Mouse (Mus musculus): ENCODE data around the gene Zfp239. TPM values are rescaled to one million over a fixed set of nuclear protein-coding genes. Genes with fewer than 3 reads are reported as not detected.
A peak's percentile ranks its signal among the peaks of the same experiment; 100 is the strongest.

Gene Zfp239
- total RNA-seq, 2 experiments from 2014 or later = 31.1 to 36.0 TPM

DNA sequence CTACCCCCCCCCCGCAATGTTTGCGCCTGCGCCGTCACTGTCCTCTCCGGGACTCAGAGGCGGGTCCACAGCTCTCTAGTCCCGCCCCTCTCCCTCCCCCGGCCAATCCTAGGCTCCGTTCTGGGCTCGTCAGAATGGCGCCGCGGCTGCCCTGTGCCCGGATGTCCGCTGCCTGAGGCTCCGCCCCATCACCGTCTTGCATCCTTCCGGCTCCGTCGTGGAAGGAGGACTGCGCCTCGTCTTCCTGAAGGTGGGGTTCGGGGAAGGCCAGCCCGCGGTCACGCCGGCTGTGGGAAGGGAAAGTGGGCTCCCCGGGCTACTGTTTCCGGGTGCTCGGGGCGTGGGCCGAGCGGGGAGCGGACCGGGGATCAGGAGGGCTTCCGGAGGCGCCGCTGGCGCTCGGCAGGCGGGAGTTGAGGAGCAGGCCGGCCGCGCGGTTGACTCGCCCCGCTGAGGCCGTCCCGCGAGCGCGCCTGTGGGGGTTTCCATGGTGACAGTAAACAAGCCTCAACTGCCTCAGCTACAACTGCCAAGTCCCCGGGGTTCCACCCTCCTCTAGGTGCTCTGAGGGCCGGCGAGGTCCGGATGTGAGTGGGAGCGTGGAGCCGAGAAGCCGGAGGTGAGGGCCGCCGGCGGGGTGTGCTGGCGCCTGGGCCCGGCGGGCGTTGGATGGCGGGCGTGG lies 44.8 kb downstream of the Zfp239 start:
- DNase-seq (ENCODE audit: low spot score in 2 of 2) = peak; percentile 97 to 98

DNA sequence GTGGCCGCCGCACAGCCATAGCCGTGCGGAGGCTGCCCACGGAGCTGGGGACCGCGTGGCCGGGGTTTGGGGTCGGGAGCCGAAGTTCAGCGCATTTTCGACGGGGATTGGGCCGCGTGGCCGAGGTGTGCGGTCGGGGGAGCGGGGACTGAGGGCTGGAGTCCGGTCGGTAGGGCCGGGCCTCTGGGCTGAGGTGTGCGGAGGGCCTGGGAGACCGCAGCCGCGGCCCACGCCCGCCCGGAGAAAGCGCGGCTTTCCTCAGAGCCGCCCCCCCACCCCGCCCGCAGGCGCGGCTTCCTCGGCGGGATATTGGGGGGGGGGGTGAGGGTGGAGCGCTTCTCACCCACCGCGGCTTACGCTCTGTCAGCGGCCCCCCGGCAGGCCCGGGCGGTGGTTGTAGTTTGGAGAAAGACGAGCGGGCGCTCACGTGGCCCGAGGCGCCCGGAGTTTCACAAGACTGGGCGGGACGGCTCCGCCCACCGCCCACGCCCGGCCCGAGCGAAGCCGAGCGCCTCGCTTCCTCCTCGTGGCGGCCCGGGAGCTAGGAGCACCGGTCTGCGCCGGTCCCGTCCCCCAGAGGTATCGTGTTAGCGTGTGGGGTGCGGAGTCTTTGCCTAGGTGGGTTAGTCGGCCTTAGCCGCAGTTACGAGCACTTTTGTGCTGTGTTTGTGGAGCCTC lies 45.5 kb downstream of the Zfp239 start:
- peak; percentile 39 to 59 for DNase-seq (ENCODE audit: low spot score in 2 of 2)

DNA sequence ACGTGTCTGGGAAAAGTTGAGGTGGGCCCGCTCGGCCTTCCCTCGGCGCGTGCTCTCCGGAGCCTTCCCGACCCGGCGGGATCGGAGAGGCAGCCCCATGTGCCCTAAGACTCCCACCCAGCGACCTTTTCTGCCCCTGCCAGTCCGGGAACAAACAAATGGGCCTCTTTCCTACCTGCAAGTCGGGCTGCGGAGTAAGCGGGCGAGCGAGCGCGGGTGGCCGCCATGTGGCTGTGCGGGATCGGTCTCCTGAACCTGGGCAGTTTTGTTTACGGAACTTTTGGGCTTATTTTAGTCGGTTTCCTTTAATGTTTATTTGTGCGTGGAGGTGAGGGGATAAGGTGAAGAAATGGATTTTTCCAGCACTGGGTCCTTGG lies 46.1 kb downstream of the Zfp239 start:
- DNase-seq (ENCODE audit: low spot score in 2 of 2) = no peak

DNA sequence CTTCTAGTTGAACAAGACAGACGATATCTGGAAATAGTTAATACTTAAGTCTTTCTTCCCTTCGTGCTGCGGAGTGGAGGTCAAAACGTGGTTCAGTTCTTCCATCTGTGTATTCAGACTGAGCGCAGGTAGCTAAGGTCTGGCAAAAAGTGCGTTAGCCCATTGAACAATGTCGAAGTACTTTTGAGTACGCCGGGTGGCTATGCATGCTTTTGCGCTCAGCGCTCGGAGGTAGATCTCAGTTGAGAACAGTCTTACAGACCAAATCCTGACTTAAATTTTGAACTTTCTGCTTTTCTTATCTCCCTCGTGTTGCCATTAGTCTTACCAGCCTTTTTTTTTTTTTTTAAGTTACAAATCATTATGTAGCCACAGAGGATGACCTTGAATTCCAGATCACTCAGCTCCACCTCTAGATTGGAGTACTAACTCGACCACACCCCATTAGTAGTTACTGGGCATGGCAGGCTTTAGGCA lies 46.6 kb downstream of the Zfp239 start:
- DNase-seq (ENCODE audit: low spot score in 2 of 2) = no peak

DNA sequence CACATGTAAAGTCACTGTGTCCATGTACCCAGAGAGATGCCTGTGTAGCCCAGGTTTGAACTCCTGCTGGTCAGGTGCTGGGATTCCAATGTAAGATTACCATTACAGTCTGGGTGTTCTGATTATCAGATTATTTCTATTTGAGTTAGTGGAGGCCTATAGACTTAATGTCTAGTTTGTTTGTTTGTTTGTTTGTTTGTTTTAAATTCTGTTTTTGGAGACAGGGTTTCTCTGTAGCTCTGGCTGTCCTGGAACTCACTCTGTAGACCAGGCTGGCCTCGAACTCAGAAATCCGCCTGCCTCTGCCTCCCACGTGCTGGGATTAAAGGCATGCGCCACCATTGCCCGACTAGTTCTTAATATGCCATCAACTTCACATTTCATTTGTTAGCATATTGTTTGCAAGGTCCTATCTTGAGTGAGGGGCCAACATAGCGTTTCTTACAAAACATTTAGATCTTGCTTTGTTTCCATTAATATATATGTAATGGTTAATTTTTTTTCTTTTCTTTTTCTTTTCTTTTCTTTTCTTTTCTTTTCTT lies 48.3 kb downstream of the Zfp239 start:
- DNase-seq (ENCODE audit: low spot score in 2 of 2) = no peak

DNA sequence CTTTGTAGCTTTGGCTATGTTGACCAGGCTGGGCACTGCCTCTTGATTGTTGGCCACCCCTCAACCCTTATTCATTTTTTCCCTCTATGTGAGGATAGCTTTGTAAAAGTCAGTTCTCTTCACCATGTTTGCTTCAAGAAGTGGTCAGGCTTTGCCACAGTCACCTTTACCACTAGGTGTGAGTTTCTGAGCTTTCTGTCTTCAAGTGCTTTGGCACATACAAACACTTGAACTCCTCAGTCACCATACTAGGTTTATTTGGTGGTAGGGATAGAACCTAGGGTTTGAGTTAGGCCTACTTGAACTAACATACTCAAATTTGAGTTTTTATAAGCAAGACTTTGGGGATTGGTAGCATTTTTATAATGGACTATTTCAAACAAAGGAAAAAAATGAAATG lies 52.6 kb downstream of the Zfp239 start:
- DNase-seq (ENCODE audit: low spot score in 2 of 2) = no peak

DNA sequence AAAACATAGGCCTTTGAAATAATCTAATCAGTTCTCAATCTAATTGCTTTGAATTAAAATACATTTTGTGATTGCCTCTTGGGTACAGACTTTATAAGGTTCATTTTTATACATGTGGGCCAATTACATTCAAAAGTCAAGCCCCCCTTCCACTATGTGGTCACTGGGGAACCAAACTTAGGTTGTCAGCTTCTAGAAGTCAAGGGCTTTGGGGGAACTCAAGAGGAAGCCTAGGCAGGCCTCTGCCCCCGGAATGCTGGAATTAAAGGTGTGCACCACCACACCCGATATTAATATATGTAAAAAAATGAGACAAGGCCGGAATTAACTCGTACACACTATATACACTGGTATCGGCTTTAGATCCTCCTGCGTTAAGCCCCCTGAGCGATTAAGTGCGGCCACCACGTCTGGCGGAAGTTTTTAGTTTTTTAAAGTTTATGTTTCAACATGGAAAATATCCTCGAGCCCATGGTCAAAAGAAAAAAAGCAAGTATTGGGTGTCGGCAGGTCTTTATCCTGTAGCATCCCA lies 54.4 kb downstream of the Zfp239 start:
- DNase-seq (ENCODE audit: low spot score in 2 of 2) = no peak

DNA sequence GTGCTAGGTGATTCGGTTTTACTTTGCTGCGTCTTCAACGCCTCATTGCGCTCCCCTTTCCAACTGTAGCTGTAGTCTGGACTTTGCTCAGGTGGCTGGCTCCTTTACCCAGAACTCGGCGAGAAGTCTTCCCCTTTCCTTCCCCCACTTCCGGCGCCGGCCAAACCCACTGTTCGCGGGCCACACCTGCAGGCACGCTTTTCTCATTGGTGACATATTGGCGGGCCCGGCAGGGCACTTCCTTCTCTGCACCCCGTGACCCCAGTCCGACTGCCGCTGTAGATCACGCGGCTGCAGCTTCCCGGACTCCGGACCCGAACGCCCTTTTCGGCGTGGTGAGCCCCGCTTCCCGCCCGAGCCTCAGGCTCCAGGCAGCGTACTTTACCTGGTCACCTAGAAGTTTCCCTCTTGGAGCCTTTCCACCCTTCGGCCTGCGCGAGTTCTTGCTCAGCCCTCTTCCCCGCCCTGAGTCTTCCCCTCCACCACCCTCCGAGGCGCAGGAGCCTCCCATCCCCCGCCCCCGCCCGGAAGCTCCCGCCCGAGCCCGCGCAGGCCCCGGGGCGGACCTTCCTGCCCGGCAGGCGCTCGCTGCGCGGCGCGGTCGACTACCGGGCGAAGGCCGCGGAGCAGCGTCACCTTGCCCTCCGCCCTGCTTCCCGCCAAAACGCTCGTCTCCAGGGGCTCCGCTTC lies 55.0 kb downstream of the Zfp239 start:
- peak; percentile 37 to 57 for DNase-seq (ENCODE audit: low spot score in 2 of 2)

DNA sequence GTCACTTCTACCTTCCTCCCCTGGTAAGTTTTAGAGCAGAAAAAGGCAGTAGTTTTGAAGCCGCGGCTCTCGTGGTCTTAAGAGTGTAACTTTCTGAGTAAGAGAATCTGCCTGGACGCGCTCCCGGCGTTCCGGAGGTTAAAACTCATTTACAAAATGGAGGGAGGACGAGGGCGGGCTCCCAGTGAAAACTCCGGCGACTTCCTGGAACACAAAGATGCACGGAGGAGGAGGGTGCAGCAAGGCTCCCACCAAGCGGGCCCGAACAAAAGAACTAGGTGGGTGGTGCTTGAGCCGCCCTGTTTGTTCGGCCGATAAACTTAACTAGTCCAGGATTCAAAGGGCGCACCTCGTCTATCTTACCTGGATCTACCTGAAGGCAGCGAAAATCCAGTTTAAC lies 55.7 kb downstream of the Zfp239 start:
- DNase-seq (ENCODE audit: low spot score in 2 of 2) = no peak

DNA sequence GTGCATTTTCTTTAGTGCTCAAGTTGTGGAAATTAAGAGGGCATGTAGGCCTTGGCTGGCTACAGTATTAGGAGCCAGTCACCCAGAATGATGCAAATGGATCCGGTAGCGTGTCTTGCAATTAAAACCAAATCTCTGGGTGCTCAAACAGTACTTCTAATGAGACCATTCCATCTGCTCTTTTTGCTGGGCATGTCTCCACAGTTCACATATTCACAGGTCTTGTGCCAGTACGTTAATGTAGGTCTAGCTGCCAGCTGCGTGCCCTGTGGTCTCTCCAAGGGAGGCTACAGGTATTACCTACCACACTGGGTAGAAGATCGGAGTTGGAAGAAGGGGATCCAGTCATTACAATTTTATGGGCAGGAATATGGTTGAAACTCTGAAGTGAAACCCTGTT lies 56.1 kb downstream of the Zfp239 start:
- DNase-seq (ENCODE audit: low spot score in 2 of 2) = no peak

DNA sequence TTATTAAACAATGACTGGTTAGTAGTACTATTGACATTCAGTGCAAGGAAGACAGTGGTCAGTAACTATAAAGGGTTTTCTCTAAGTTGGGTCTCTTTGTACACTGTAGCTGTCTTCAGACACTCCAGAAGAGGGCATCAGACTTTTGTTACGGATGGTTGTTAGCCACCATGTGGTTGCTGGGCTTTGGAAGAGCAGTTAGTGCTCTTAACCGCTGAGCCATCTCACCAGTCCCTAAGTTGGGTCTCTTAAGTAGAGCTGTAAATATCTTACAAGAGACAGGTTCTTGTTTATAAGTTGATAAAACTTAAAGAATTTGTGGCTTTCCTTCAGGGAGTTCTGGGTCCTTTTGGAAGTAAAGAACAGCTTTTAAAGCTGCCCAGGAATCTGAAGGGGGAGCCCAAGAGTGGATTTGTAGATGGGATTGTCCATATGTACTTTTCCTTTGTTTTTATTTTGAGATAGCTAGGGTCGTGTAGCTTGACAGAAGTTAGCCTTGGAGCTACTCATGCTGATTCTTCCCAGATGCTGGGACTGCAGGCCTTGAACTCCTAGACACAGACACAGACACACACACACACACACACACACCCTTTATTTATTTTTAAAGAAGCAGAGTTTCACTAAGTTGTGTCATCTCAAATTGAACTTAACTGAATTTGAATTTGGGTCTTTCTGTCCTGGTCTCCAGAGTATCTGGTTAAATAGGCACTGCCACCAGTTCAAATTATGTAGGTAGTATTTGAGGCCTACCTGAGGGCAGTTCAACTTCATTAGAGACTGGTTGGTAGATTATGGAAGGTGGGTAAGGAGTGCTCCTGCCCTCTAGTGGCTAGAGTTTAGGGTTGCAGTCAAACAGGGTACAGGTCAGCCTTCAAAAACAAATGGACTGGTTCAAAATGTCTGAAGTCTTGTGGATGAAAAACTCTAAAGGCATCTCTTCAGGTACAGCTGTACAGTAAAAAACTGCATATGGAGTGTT lies 59.0 kb downstream of the Zfp239 start:
- DNase-seq (ENCODE audit: low spot score in 2 of 2) = no peak

DNA sequence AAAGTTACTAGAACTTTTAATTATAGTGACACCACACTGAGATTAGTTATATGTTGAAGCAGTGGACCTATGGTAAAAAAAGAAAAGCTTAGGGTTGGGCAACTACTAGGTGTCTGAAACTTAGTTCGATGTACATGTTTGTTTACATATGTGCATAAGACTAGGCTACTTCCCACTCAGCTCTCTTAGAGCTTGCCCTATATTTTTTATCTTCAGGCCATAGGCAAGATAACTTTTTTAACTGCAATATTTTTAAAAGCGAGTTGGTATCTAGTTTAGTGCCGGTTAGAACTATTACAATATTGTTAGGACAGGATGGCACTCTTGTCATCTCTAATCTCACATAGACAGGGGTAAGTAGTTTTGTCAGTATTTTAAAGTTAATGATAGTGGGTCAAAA lies 60.1 kb downstream of the Zfp239 start:
- no peak for DNase-seq (ENCODE audit: low spot score in 2 of 2)

Other genes with a start within 250 kb of the Zfp239 start
- 10 to 100 TPM; 46.4 to 52.3 TPM for gene Zfp637, start 20.9 kb upstream of the Zfp239 start, total RNA-seq (2021)
- gene Hnrnpf, start 38.2 kb downstream of the Zfp239 start, total RNA-seq (2021) = 100 to 1,000 TPM; 140 to 154 TPM
- not detected for gene Fxyd4, start 75.6 kb downstream of the Zfp239 start, total RNA-seq (2021)
- gene Rasgef1a, start 149.3 kb downstream of the Zfp239 start, total RNA-seq (2021) = 100 to 1,000 TPM; 128 to 131 TPM

Data from layer of hippocampus, postnatal 14 days (tissue).